Mouse (Mus musculus) left cerebral cortex, postnatal 25 days (tissue): ENCODE data around the gene Ksr1. TPM values are rescaled to one million over a fixed set of nuclear protein-coding genes. Genes with fewer than 3 reads are reported as not detected.
A peak's percentile ranks its signal among the peaks of the same experiment; 100 is the strongest.

Experiments used
- DNase-seq, 2 experiments: peaks; one replicate each; pipeline ENCODE4 v3.0.0; 2022; ENCODE audit warnings: low spot score in 2 of 2, mixed read lengths in 1 of 2
- intact Hi-C: fragments of 180-260 bp; cut with DNase I; formaldehyde crosslinking; loops from one replicate; pipeline ENCODE4 v1.15.1; 2025
- total RNA-seq, 2 experiments: library from RNA; stranded (reverse); gene quantifications; 2 replicates each; pipeline ENCODE4 v1.2.3; 2021

The Ksr1 gene
- total RNA-seq, 2 experiments from 2014 or later, result 55.2 to 60.6 TPM

DNA sequence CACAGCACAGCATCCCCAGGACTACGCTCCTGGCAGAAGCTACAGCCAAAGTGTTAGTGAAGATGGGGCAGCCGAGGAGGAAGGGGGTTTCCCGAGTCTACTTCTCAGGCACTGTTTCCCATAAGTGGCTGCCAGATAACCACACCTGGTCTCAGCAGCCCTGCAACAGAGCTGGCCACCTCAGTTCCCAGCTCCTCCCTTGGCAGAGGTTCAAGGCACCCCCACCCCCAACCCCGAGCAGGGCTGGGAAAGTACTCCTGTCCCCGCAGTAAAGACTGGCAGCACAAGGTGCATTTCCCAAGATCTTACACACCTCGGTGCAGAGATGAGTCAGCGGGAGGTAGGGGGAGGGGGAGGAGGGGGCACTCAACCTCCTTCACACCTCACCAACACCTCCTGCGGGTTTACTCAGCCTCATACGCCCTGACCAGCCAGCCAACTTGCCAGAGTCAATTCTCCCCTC lies 14.2 kb downstream of the Ksr1 start:
- no peak for DNase-seq
- intact Hi-C loops, result no loop called here

DNA sequence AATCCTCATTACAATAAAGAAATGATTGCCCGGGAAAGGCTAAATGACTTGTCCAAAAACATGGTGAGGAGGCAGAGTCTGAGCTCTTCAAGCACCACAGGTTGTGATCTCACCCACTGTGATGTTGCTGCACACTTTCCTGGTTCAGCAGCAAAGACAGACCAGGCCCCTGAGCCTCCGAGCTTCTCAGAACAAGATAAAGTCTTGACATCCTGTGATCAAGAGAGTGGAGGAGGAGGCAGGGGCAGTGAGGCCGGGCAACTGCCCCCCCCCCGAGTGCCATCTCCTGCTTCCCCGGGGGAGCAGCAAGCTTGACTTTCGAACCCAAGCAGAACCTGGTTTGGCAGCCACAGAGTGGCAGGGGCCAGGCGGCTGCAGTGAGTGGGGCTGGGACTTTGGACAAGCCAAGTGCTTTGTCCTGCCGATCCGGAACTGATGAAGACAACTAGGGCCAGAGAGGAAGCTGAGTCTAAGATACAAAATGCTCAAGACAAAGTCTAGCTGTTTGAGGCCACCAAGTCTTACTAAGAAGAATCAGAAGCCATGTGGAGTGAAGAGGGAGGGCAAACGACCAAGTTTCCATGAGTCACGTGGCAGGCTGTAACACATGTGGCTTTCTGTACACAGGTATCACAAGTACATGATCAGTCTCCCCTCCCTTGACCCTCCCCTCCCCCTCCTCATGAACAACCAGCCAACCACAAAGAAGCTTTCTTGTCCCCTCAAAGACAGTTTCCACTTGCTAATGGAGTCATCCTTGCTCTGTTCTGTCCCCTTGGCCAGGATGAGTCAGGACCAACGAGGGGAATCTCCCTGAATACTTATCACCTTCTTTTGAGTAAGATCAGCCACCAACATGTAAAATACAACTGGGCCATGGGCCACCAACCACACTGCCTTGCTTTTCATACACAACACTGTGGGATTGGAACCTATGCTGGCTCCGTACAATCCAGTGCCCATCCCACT lies 16.5 kb downstream of the Ksr1 start:
- intact Hi-C loops, result no loop called here

GRCm38 (mm10) chr11:79128233-79128632 lies 18.0 kb downstream of the Ksr1 start:
- intact Hi-C loops, result no loop called here
- no peak for DNase-seq

More for the DNA sequence above, 16.5 kb downstream of the Ksr1 start:
- no peak for DNase-seq

DNA sequence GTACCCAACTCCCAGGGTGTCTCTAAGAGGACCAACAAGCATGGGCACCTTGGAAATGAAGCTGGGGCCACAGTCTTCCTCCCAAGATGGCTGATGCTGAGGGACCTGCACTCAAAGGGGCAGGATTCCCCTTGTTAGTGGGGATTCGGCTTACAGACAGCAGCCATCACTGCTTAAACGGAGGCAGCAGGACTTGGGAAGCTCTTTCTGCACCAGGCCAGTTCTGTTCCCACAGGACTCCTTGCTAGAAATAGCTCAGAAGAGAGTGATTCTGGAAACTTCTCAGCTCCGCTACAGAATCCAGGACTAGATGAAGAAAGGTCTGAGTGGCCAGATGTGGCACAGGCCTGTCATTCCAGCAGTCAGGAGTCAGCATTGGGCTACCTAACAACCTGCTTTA lies 19.2 kb downstream of the Ksr1 start:
- intact Hi-C loops, result no loop called here
- no peak for DNase-seq

- DNase-seq, result no peak
- intact Hi-C loops, result no loop called here
These were observed 20.4 kb downstream of the Ksr1 start for GRCm38 (mm10) chr11:79125775-79126174.

GRCm38 (mm10) chr11:79122556-79122955 lies 23.7 kb downstream of the Ksr1 start:
- no peak for DNase-seq
- intact Hi-C loops, result no loop called here

DNA sequence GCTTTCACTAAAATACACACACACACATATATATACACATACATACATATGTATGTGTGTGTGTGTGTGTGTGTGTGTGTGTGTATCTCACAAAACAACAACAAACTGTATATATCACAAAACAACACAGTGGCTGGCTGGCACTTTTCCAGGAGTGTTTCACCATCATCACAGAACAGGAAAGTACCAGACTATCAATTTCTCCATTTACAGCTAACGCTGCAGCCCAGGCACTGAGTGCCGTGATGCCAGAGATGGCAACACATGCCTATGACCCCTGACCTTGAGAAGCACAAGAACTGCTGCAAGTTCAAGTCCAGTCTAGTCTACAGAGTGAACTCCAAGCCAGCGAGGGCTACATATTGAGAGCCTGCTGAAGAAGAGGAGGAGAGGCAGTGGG lies 26.1 kb downstream of the Ksr1 start:
- intact Hi-C loops, result no loop called here
- DNase-seq, result no peak

DNA sequence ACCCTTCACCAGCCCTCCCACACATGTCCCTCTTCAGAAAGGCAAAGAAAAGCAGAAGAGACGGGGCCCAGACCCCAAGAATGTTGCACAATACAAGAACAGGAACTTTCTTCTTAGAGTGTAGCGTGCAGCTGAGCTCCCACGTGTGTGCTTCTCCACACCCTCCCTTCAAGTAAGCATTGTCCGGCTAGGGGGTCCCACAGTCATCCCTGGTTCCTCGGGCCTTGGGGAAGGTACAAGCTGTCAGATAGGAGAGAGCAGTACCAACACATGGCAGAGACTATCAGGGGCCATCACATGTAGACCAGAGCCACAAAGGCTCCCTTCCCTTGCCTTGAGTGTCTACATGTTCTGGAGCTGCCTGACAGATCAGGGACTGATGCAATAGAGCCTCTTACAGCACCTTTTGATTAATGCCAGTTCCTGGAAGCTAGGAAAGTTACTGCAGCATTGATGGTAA lies 27.3 kb downstream of the Ksr1 start:
- no peak for DNase-seq
- intact Hi-C loops, result loop anchor here (5.0 to 10.0 kb wide), 2 partner anchors 47 to 84 kb away; no protein-coding TSS in a partner anchor

DNA sequence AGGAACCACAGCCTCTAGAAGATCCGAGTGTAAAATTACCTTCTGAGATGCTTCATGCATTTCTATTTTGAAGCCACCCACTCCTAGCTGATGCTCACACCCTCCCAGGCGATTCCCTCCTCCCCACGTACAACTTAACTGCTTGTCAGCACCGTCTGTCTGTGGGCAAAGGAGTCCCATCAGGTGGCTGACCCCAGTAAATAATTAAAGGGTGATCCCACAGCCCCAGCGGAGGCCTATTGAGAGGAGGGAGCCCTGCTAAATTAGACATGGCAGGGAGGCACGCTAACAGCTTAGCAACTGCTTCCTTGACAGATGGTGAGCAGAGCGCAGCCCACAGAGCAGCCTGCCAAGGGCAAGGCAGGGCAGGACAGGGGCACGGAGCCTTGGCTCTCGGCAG lies 29.5 kb downstream of the Ksr1 start:
- peak; percentile 51 to 85 for DNase-seq
- intact Hi-C loops, result loop anchor here (5.0 to 10.0 kb wide), 2 partner anchors 44 to 82 kb away; no protein-coding TSS in a partner anchor

DNA sequence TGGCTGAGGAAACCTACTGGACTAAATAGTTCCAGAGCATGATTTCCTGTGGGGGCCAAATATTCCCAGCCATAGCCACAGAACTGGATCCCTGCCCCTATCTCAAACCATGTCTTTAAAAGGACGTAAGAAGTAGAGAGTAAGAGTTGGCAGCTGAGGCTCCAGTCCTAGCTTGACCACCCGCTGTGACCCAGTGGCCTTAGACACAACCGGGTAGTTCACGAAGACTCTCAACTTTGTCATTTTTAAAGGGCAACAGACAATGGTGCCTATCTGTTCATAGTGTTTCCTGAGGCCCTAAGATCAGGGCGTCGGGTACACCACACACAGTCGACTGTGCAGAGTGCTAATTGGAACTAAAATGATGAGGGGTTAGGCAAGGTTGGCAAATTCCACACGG lies 30.5 kb downstream of the Ksr1 start:
- DNase-seq, result no peak
- intact Hi-C loops, result loop anchor here (5.0 to 10.0 kb wide), 2 partner anchors 43 to 81 kb away; no protein-coding TSS in a partner anchor

DNA sequence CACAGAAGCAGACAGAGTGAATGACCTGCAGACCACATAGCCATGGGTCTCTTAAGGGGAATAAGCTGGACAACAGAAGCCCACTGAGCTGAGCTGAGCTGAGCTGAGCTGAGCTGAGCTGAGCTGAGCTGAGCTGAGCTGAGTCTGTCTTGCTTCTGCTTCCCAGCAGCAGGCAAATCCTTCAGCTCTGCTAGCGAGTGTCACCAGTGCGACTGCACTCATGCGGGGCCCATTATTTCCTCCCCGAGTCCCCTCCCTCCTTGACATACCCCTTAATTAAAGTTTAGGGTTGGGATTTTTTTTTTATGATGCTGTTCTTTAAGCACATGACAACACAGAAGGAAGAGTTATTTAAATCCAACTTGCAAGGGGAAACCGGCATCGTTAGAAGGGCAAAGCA lies 32.1 kb downstream of the Ksr1 start:
- intact Hi-C loops, result loop anchor here (10.0 kb wide), 1 partner anchor 79 kb away; no protein-coding TSS in a partner anchor
- DNase-seq, result no peak

DNA sequence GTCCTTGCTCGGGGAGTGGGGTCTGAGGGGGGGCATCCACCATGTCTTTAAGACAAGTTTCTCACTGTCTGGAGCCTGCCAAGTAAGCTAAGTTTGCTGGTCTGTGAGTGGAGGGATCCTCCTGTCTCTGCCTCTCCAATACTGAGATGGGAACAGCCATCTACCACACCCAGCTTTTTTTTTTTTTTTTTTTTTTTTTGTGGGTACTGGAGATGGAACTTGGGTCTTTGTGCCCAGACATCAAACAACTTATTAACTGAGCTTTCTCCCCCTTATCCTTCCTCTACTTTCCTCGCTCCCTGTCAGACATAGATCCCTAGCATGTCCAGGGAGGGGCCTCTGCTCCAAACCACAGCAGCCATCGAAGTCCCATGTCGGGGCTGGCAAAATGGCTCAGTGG lies 32.8 kb downstream of the Ksr1 start:
- DNase-seq, result no peak
- intact Hi-C loops, result loop anchor here (10.0 kb wide), 1 partner anchor 79 kb away; no protein-coding TSS in a partner anchor

GRCm38 (mm10) chr11:79112559-79113302 lies 33.5 kb downstream of the Ksr1 start:
- DNase-seq, result no peak
- intact Hi-C loops, result loop anchor here (10.0 kb wide), 1 partner anchor 78 kb away; no protein-coding TSS in a partner anchor

DNA sequence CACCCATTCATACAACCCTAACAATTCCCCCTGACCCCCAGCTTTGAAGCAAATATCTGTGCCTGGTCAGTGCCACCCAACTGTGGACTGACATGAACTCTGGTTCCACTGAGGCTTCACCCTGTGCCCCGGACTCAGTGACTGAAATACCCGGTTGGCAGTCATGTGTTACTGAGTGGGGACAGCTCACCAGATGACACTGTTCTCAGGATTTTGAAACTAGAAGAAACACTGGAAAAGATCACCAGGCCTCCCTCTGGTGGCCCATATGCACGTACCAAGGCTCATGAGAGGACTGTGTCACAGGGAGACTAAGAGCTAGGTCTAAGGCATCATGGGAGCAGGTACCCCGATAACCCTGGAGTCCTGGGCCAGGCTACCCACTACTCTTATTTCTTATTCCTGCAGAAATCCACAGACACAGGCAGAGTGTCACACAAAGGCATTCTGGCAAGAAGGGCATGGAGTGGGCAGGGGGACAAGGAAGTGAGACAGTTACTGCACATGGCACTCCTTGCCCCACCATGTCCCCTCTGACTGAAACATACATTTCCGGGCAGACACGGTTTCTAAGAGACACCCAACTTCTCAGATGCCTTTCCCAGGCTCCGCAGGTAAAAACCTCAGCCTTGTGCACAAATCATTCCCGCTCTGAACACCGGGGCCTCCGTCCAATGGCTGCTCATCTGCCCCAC lies 34.2 kb downstream of the Ksr1 start:
- no peak for DNase-seq
- intact Hi-C loops, result loop anchor here (10.0 kb wide), 1 partner anchor 77 kb away; no protein-coding TSS in a partner anchor

GRCm38 (mm10) chr11:79110446-79110845 lies 35.8 kb downstream of the Ksr1 start:
- intact Hi-C loops, result loop anchor here (10.0 kb wide), 1 partner anchor 76 kb away; no protein-coding TSS in a partner anchor
- no peak for DNase-seq

DNA sequence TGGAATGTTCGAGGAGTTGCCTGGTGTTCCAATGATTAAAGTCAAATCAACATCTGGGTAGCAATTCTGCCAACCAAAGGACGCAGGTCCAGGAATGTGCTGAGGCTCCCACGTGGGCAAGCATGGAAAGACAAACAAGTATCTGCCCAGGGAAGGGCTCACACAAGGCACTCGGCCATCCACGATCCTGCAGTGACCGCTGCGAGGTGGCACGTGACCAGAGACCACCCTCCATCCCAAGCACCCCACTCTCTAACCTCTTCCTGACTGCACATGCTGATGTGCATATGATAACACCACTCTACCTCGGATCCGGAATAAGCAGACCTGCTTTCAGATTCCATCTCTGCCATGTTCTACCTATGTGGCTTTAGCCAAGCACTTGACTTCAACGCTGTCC lies 38.3 kb downstream of the Ksr1 start:
- intact Hi-C loops, result no loop called here
- no peak for DNase-seq

DNA sequence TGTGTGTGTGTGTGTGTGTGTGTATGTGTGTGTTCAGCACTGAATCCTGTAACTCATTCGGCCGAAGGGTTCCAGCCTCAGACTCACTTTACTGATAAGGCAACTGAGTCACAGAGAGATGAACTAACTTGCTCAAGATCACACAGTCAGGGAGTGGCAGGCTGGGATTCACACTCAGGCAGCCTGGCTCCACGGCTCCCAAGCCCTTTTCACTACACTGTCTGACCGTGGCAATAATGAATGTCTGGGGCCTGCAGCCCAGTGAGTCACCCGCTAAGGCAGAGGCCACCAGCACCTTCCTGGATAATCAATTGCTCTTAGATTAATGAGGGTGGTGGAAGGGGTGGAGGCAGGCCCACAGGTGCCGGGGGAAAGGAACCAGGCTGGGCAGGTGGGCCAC lies 41.2 kb downstream of the Ksr1 start:
- DNase-seq, result no peak
- intact Hi-C loops, result no loop called here

DNA sequence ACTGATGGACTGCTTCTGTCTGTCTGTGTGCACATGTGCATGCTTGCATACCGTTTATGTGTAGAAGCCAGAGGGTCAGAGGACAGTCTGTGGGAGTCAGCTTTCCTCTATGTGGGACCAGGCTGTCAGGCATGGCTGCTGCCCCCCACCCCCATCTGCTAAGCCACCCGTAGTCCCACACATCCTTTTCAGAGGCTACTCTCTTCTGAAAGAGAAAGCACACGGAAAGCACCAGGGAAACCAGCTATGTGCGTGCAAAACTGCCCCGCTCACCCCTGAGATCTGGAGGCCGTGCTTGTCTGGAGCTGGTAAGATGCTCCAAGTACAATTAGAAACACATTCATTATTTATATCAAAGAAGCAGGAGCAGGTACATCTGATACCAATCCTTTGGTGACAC lies 41.7 kb downstream of the Ksr1 start:
- intact Hi-C loops, result no loop called here

GRCm38 (mm10) chr11:79104096-79104495 lies 42.1 kb downstream of the Ksr1 start:
- DNase-seq, result no peak
- intact Hi-C loops, result no loop called here

More for the DNA sequence above, 41.7 kb downstream of the Ksr1 start:
- DNase-seq, result no peak
